ENCODE assay signal across 15 mouse cellular contexts in the genomic region with DNA sequence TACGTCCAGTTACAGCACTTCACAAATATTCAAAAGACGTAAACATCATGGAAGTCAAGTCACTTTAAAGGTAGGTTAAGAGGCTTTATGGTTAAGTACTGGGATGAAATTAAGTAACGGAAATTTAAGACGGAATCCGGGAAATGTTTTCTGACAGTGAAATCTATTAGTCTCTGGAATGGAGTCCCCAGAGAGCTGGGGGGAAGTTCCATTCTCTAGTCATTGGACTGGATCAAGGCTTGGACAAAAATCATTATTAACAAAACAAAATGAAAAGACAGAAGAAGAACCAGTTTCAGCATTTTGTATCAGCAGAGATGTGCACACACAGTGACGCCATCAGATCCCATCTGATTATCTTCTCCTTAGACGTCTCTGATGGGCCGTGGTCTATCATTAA.
A peak's percentile ranks its signal among the peaks of the same experiment; 100 is the strongest.
DNase-seq lines count a peak whose midpoint lies in the region; ATAC-seq and TF ChIP-seq lines count a peak whose summit lies in the region.
"Had no signal": no experiment of that assay in that cellular context is flagged by ENCODE, and none has a peak within 500 bp of the region (broad histone marks: within the 10 kb centered on the region; RNA-seq: fewer than 3 reads in every experiment).

No protein-coding gene starts in this region.

- H3K36me3 ChIP-seq in embryonic facial prominence, embryonic 11.5 days (replicated peaks; ENCODE audit: control insufficient read depth, insufficient read depth, low read depth, low read length) = no peaks in the 10 kb centered on the region
- H3K36me3 ChIP-seq in embryonic facial prominence, embryonic 10.5 days (replicated peaks) = no peaks in the 10 kb centered on the region
- H3K36me3 ChIP-seq in limb, embryonic 14.5 days (ENCODE audit: control insufficient read depth, insufficient read depth, low read length) = no peaks in the 10 kb centered on the region
- no peaks in the 10 kb centered on the region for H3K36me3 ChIP-seq in midbrain, postnatal 0 days (ENCODE audit: insufficient read depth, low read length)
- H3K36me3 ChIP-seq in midbrain, embryonic 11.5 days (ENCODE audit: control insufficient read depth, insufficient read depth, low read length) = no peaks in the 10 kb centered on the region
- H3K36me3 ChIP-seq: limb, embryonic 12.5 days; neural tube, embryonic 12.5 days had no signal

- no peaks in the 10 kb centered on the region for H3K4me1 ChIP-seq in embryonic facial prominence, embryonic 11.5 days (ENCODE audit: control insufficient read depth, insufficient read depth, low read length)
- H3K4me1 ChIP-seq in embryonic facial prominence, embryonic 10.5 days = peaks cover 6% of the 10 kb centered on the region; the same call in 1 of the 2 replicates
- peaks cover 7% of the 10 kb centered on the region for H3K4me1 ChIP-seq in limb, embryonic 14.5 days (ENCODE audit: control insufficient read depth, insufficient read depth, low read length)
- no peaks in the 10 kb centered on the region for H3K4me1 ChIP-seq in midbrain, postnatal 0 days (ENCODE audit: insufficient read depth, low read length)
- H3K4me1 ChIP-seq in midbrain, embryonic 11.5 days (ENCODE audit: control insufficient read depth, insufficient read depth, low read length) = no peaks in the 10 kb centered on the region
- H3K4me1 ChIP-seq: neural tube, embryonic 12.5 days had no signal

- WGBS in embryonic facial prominence, embryonic 11.5 days = 60% methylated on average over 8 of the region's 8 CpGs
- 76% methylated on average over 8 of the region's 8 CpGs for WGBS in embryonic facial prominence, embryonic 10.5 days
- WGBS in limb, embryonic 14.5 days = 56% methylated on average over 8 of the region's 8 CpGs
- WGBS in midbrain, postnatal 0 days = 78% methylated on average over 8 of the region's 8 CpGs
- WGBS in midbrain, embryonic 11.5 days = 91% methylated on average over 8 of the region's 8 CpGs

- TF ChIP-seq CTCF in midbrain, postnatal 0 days (IDR thresholded peaks at IDR 0.05) = no peak

- no peak overlapping the region for H3K27ac ChIP-seq in embryonic facial prominence, embryonic 11.5 days (replicated peaks; ENCODE audit: low read depth, low read length)
- H3K27ac ChIP-seq in embryonic facial prominence, embryonic 10.5 days (replicated peaks) = no peak overlapping the region
- no peak overlapping the region for H3K27ac ChIP-seq in limb, embryonic 14.5 days (replicated peaks; ENCODE audit: low read depth, low read length)
- H3K27ac ChIP-seq in midbrain, postnatal 0 days (ENCODE audit: low read depth, low read length) = no peak overlapping the region
- H3K27ac ChIP-seq in midbrain, embryonic 11.5 days (ENCODE audit: low read depth, low read length) = no peak overlapping the region
- H3K27ac ChIP-seq: neural tube, embryonic 12.5 days had no signal

- H3K9ac ChIP-seq in embryonic facial prominence, embryonic 11.5 days (replicated peaks; ENCODE audit: low read length) = no peak overlapping the region
- H3K9ac ChIP-seq in limb, embryonic 14.5 days (ENCODE audit: low read depth, low read length, severe bottlenecking) = no peak overlapping the region
- H3K9ac ChIP-seq in midbrain, postnatal 0 days (replicated peaks; ENCODE audit: low read length, poor library complexity, severe bottlenecking) = no peak overlapping the region
- H3K9ac ChIP-seq in midbrain, embryonic 11.5 days (ENCODE audit: low read length) = no peak overlapping the region
- H3K9ac ChIP-seq: limb, embryonic 12.5 days; liver, postnatal 0 days; neural tube, embryonic 12.5 days had no signal

- DNase-seq in embryonic facial prominence, embryonic 11.5 days (ENCODE audit: low spot score) = peak; percentile 15
- DNase-seq in embryonic facial prominence, embryonic 10.5 days (ENCODE audit: low spot score) = no peak
- peak; percentile 13 for DNase-seq in kidney, postnatal 14 days
- DNase-seq in kidney, adult 11 months = no peak
- peak; percentile 51 for DNase-seq in gastrocnemius, adult 18-20 months (ENCODE audit: low spot score)
- DNase-seq in limb, embryonic 14.5 days (ENCODE audit: low spot score) = peak; percentile 32
- no peak for DNase-seq in midbrain, postnatal 0 days (ENCODE audit: low spot score)
- no peak for DNase-seq in midbrain, embryonic 11.5 days (ENCODE audit: low spot score, missing footprints)
- DNase-seq: cerebellum, adult 9-11 months; liver, postnatal 0 days had no signal

- H3K4me3 ChIP-seq in embryonic facial prominence, embryonic 11.5 days (ENCODE audit: low read depth, low read length) = no peak overlapping the region
- H3K4me3 ChIP-seq in embryonic facial prominence, embryonic 10.5 days = no peak overlapping the region
- H3K4me3 ChIP-seq in limb, embryonic 14.5 days (replicated peaks; ENCODE audit: low read length) = no peak overlapping the region
- H3K4me3 ChIP-seq in midbrain, postnatal 0 days (ENCODE audit: low read depth, low read length) = no peak overlapping the region
- no peak overlapping the region for H3K4me3 ChIP-seq in midbrain, embryonic 11.5 days (ENCODE audit: low read depth, low read length)
- H3K4me3 ChIP-seq: limb, embryonic 12.5 days; neural tube, embryonic 12.5 days had no signal

- TF ChIP-seq POLR2A in limb, embryonic 14.5 days (IDR thresholded peaks at IDR 0.05; ENCODE audit: borderline replicate concordance, extremely low read depth, insufficient read depth, insufficient read length) = no peak

- H3K4me2 ChIP-seq in embryonic facial prominence, embryonic 11.5 days (ENCODE audit: low read depth, low read length) = no peak overlapping the region
- H3K4me2 ChIP-seq in limb, embryonic 14.5 days (replicated peaks; ENCODE audit: low read depth, low read length, severe bottlenecking) = peak overlapping the region; percentile 16; the same call in 1 of the 2 replicates
- no peak overlapping the region for H3K4me2 ChIP-seq in midbrain, postnatal 0 days (ENCODE audit: low read depth, low read length, poor library complexity, severe bottlenecking)
- H3K4me2 ChIP-seq in midbrain, embryonic 11.5 days = no peak overlapping the region
- H3K4me2 ChIP-seq: neural tube, embryonic 12.5 days had no signal

- no peaks in the 10 kb centered on the region for H3K27me3 ChIP-seq in embryonic facial prominence, embryonic 11.5 days (ENCODE audit: control insufficient read depth, insufficient read depth, low read length)
- no peaks in the 10 kb centered on the region for H3K27me3 ChIP-seq in embryonic facial prominence, embryonic 10.5 days (replicated peaks; ENCODE audit: low read depth, poor library complexity, severe bottlenecking)
- no peaks in the 10 kb centered on the region for H3K27me3 ChIP-seq in limb, embryonic 14.5 days (ENCODE audit: control insufficient read depth, insufficient read depth, low read length)
- H3K27me3 ChIP-seq in midbrain, postnatal 0 days (ENCODE audit: insufficient read depth, low read length) = no peaks in the 10 kb centered on the region
- H3K27me3 ChIP-seq in midbrain, embryonic 11.5 days (ENCODE audit: control insufficient read depth, insufficient read depth, low read length) = no peaks in the 10 kb centered on the region
- H3K27me3 ChIP-seq: CH12.LX; limb, embryonic 12.5 days; neural tube, embryonic 12.5 days had no signal

- H3K9me3 ChIP-seq in embryonic facial prominence, embryonic 11.5 days (replicated peaks; ENCODE audit: control insufficient read depth, low read length) = no peaks in the 10 kb centered on the region
- H3K9me3 ChIP-seq in embryonic facial prominence, embryonic 10.5 days = peaks cover 8% of the 10 kb centered on the region; the same call in 1 of the 2 replicates
- peaks cover 8% of the 10 kb centered on the region; the same call in 1 of the 2 replicates for H3K9me3 ChIP-seq in limb, embryonic 14.5 days (ENCODE audit: control insufficient read depth, low read length)
- H3K9me3 ChIP-seq in midbrain, postnatal 0 days (ENCODE audit: low read length) = peaks cover under 1% of the 10 kb centered on the region; the same call in 1 of the 2 replicates
- H3K9me3 ChIP-seq in midbrain, embryonic 11.5 days (ENCODE audit: control insufficient read depth, low read length) = 0 out of 2 replicates have a peak, but pooled peaks cover under 1% of the 10 kb centered on the region

- ATAC-seq in embryonic facial prominence, embryonic 11.5 days (replicated peaks; ENCODE audit: insufficient number of reproducible peaks, low FRiP score, low TSS enrichment, low read depth) = no peak
- no peak for ATAC-seq in limb, embryonic 14.5 days (ENCODE audit: low FRiP score, low read depth)
- no peak for ATAC-seq in midbrain, postnatal 0 days (ENCODE audit: low FRiP score)
- no peak for ATAC-seq in midbrain, embryonic 11.5 days (ENCODE audit: low FRiP score)
- ATAC-seq: activated CD4-positive, CD25-positive, alpha-beta regulatory T cell, adult 4 months; liver, postnatal 0 days; midbrain, embryonic 16.5 days had no signal

Comparison
In these comparisons a context has a peak if more than half of its experiments do, and no peak if none do; other contexts are left out.
1. DNase-seq: peak in embryonic facial prominence, embryonic 11.5 days (single experiment), kidney, postnatal 14 days (single experiment), gastrocnemius, adult 18-20 months (single experiment) and limb, embryonic 14.5 days (single experiment); none in embryonic facial prominence, embryonic 10.5 days (single experiment), kidney, adult 11 months (single experiment), midbrain, postnatal 0 days (single experiment) and midbrain, embryonic 11.5 days (single experiment).